Mouse (Mus musculus) hindbrain, embryonic 12.5 days (tissue): ENCODE measurements around the gene Rnft2. TPM values are rescaled to one million over a fixed set of nuclear protein-coding genes. Genes with fewer than 3 reads are reported as not detected.
A peak's percentile ranks its signal among the peaks of the same experiment; 100 is the strongest.

Experiments used
- ATAC-seq: fragments of 200-750 bp; cut with Nextera tagmentation; 2 replicates; pipeline ENCODE4 v1.8.0; 2017; ENCODE audit warnings: moderate TSS enrichment; ENCODE audit not compliant: low FRiP score
- H3K27ac ChIP-seq: fragments of 300-500 bp; sonication (generic); 2 replicates; pipeline ENCODE4 v1.5.1; 2016; ENCODE audit warnings: mild to moderate bottlenecking
- H3K27me3 ChIP-seq: fragments of 300-500 bp; sonication (generic); 2 replicates; pipeline ENCODE4 v1.6.1; 2016; ENCODE audit warnings: mild to moderate bottlenecking
- H3K36me3 ChIP-seq: fragments of 300-500 bp; sonication (generic); 2 replicates; pipeline ENCODE4 v1.6.1; 2016; ENCODE audit warnings: mild to moderate bottlenecking
- H3K4me1 ChIP-seq: fragments of 300-500 bp; sonication (generic); 2 replicates; pipeline ENCODE4 v1.6.1; 2016
- H3K4me2 ChIP-seq: fragments of 300-500 bp; sonication (generic); replicated peaks from 2 replicates; pipeline ENCODE4 v1.6.1; 2016; ENCODE audit warnings: mild to moderate bottlenecking
- H3K4me3 ChIP-seq: fragments of 300-500 bp; sonication (generic); 2 replicates; pipeline ENCODE4 v1.5.1; 2016; ENCODE audit warnings: mild to moderate bottlenecking
- H3K9ac ChIP-seq: fragments of 300-500 bp; sonication (generic); 2 replicates; pipeline ENCODE4 v1.6.1; 2016; ENCODE audit warnings: mild to moderate bottlenecking, moderate library complexity
- H3K9me3 ChIP-seq: fragments of 300-500 bp; sonication (generic); replicated peaks from 2 replicates; pipeline ENCODE4 v1.6.1; 2016; ENCODE audit warnings: mild to moderate bottlenecking
- WGBS: fragments of 180-500 bp; shearing (Covaris S2); methylation state at CpG from one replicate; pipeline ENCODE4 v1.1.7; 2016; 5-methylcytosine and 5-hydroxymethylcytosine counted together
- polyA plus RNA-seq: library from polyadenylated mRNA; unstranded; fragments of >200 nt; fragmentation: Nextera tagmentation; extraction: Ambion mirVana; gene quantifications from 2 replicates; pipeline ENCODE4 v1.2.1, GENCODE M21; 2016

Gene Rnft2
- polyA plus RNA-seq, 1 experiment from 2014 or later: 11.0 TPM

GRCm38 (mm10) chr5:118169222-118170221, 75.4 kb downstream of the Rnft2 start:
- Histone ChIP-seq H3K27me3 (peaks cover 86% of the 10 kb centered on the region), H3K4me2 (peak overlapping the region; percentile 93), H3K9me3 (no peaks in the 10 kb centered on the region), H3K36me3 (no peaks in the 10 kb centered on the region), H3K4me1 (peaks cover 38% of the 10 kb centered on the region), H3K27ac (no peak overlapping the region), H3K4me3 (peak overlapping the region; percentile 47), H3K9ac (peak overlapping the region; percentile 63)
- under 1% methylated on average over 111 of the region's 117 CpGs for WGBS
- ATAC-seq: no peak

GRCm38 (mm10) chr5:118167561-118167995, 77.3 kb downstream of the Rnft2 start:
- Histone ChIP-seq H3K4me1 (peaks cover 26% of the 10 kb centered on the region), H3K9me3 (no peaks in the 10 kb centered on the region), H3K36me3 (no peaks in the 10 kb centered on the region), H3K4me3 (no peak overlapping the region), H3K27me3 (peaks cover 72% of the 10 kb centered on the region), H3K9ac (no peak overlapping the region), H3K4me2 (no peak overlapping the region), H3K27ac (no peak overlapping the region)
- 66% methylated on average over 8 of the region's 8 CpGs for WGBS
- no peak for ATAC-seq

GRCm38 (mm10) chr5:118165462-118165861, 79.5 kb downstream of the Rnft2 start:
- no peak overlapping the region for H3K4me2 ChIP-seq
- no peaks in the 10 kb centered on the region for H3K9me3 ChIP-seq
- H3K4me1 ChIP-seq: peaks cover 12% of the 10 kb centered on the region
- no peak overlapping the region for H3K9ac ChIP-seq
- H3K27ac ChIP-seq: no peak overlapping the region
- no peak overlapping the region for H3K4me3 ChIP-seq
- ATAC-seq: no peak
- no peaks in the 10 kb centered on the region for H3K36me3 ChIP-seq
- peaks cover 71% of the 10 kb centered on the region for H3K27me3 ChIP-seq

- Histone ChIP-seq H3K9ac (no peak within 1 kb of the TSS), H3K4me2 (no peak within 1 kb of the TSS), H3K27me3 (peaks cover 72% of the 10 kb centered on the region), H3K36me3 (no peaks in the 10 kb centered on the region), H3K4me3 (no peak within 1 kb of the TSS), H3K9me3 (no peaks in the 10 kb centered on the region), H3K27ac (no peak within 1 kb of the TSS), H3K4me1 (peaks cover 8% of the 10 kb centered on the region)
- ATAC-seq: no peak
- WGBS: 71% methylated on average over 12 of the region's 12 CpGs
Measured at GRCm38 (mm10) chr5:118164581-118164980, 80.3 kb downstream of the Rnft2 start, which contains the start of gene Hrk. TSS of gene Hrk (plus strand) at chr5:118164648.

- no peak overlapping the region for H3K27ac ChIP-seq
- no peak for ATAC-seq
- no peak overlapping the region for H3K4me2 ChIP-seq
- no peaks in the 10 kb centered on the region for H3K9me3 ChIP-seq
- no peaks in the 10 kb centered on the region for H3K4me1 ChIP-seq
- WGBS: 45% methylated on average over 4 of the region's 4 CpGs
- no peak overlapping the region for H3K9ac ChIP-seq
- no peak overlapping the region for H3K4me3 ChIP-seq
- no peaks in the 10 kb centered on the region for H3K36me3 ChIP-seq
- peaks cover 36% of the 10 kb centered on the region for H3K27me3 ChIP-seq
Measured at GRCm38 (mm10) chr5:118160691-118161090, 84.2 kb downstream of the Rnft2 start.

- no peak overlapping the region for H3K9ac ChIP-seq
- ATAC-seq: no peak
- H3K4me1 ChIP-seq: peaks cover 19% of the 10 kb centered on the region
- H3K9me3 ChIP-seq: no peaks in the 10 kb centered on the region
- no peaks in the 10 kb centered on the region for H3K36me3 ChIP-seq
- no peak overlapping the region for H3K4me3 ChIP-seq
- peaks cover 23% of the 10 kb centered on the region for H3K27me3 ChIP-seq
- no peak overlapping the region for H3K4me2 ChIP-seq
- 61% methylated on average over 4 of the region's 4 CpGs for WGBS
- H3K27ac ChIP-seq: no peak overlapping the region
Measured at GRCm38 (mm10) chr5:118156976-118157375, 87.9 kb downstream of the Rnft2 start.

- no peaks in the 10 kb centered on the region for H3K9me3 ChIP-seq
- peaks cover 8% of the 10 kb centered on the region; the same call in 1 of the 2 replicates for H3K27me3 ChIP-seq
- WGBS: 20% methylated on average over 9 of the region's 9 CpGs
- ATAC-seq: no peak; the same call in 1 of the 2 replicates
- H3K9ac ChIP-seq: peak overlapping the region; percentile 92
- H3K36me3 ChIP-seq: no peaks in the 10 kb centered on the region
- H3K4me2 ChIP-seq: peak overlapping the region; percentile 84
- H3K27ac ChIP-seq: peak overlapping the region; percentile 80
- H3K4me3 ChIP-seq: peak overlapping the region; percentile 84
- peaks cover 19% of the 10 kb centered on the region for H3K4me1 ChIP-seq
Measured at GRCm38 (mm10) chr5:118155565-118155947, 89.4 kb downstream of the Rnft2 start.

GRCm38 (mm10) chr5:118154839-118155564, 89.9 kb downstream of the Rnft2 start, which contains the start of gene Fbxw8:
TSS of gene Fbxw8 (minus strand) at chr5:118155464.
- H3K4me2 ChIP-seq: peak within 1 kb of the TSS; percentile 84
- peak within 1 kb of the TSS; percentile 84 for H3K4me3 ChIP-seq
- peak within 1 kb of the TSS; percentile 80 for H3K27ac ChIP-seq
- under 1% methylated on average over 65 of the region's 67 CpGs for WGBS
- H3K36me3 ChIP-seq: no peaks in the 10 kb centered on the region
- peak within 1 kb of the TSS; percentile 92 for H3K9ac ChIP-seq
- peaks cover 19% of the 10 kb centered on the region for H3K4me1 ChIP-seq
- no peaks in the 10 kb centered on the region for H3K9me3 ChIP-seq
- ATAC-seq: peak; percentile 88
- peaks cover 4% of the 10 kb centered on the region; the same call in 1 of the 2 replicates for H3K27me3 ChIP-seq

- H3K27me3 ChIP-seq: no peaks in the 10 kb centered on the region
- peaks cover 3% of the 10 kb centered on the region; the same call in 1 of the 2 replicates for H3K36me3 ChIP-seq
- no peak overlapping the region for H3K27ac ChIP-seq
- ATAC-seq: no peak
- peaks cover 40% of the 10 kb centered on the region for H3K4me1 ChIP-seq
- no peak overlapping the region for H3K4me3 ChIP-seq
- no peaks in the 10 kb centered on the region for H3K9me3 ChIP-seq
- WGBS: 80% methylated on average over 3 of the region's 3 CpGs
- H3K4me2 ChIP-seq: no peak overlapping the region
- H3K9ac ChIP-seq: no peak overlapping the region
Measured at GRCm38 (mm10) chr5:118149711-118150110, 95.2 kb downstream of the Rnft2 start.

- Histone ChIP-seq H3K9me3 (no peaks in the 10 kb centered on the region), H3K27ac (peak overlapping the region; percentile 41; the same call in 1 of the 2 replicates), H3K36me3 (peaks cover 9% of the 10 kb centered on the region; the same call in 1 of the 2 replicates), H3K4me2 (no peak overlapping the region), H3K9ac (no peak overlapping the region), H3K4me1 (peaks cover 27% of the 10 kb centered on the region), H3K4me3 (no peak overlapping the region), H3K27me3 (no peaks in the 10 kb centered on the region)
- 86% methylated on average over 10 of the region's 10 CpGs for WGBS
- ATAC-seq: no peak
Measured at GRCm38 (mm10) chr5:118147264-118147663, 97.7 kb downstream of the Rnft2 start.

GRCm38 (mm10) chr5:118145999-118146679, 98.8 kb downstream of the Rnft2 start:
- no peak overlapping the region for H3K4me2 ChIP-seq
- H3K9me3 ChIP-seq: no peaks in the 10 kb centered on the region
- no peak overlapping the region for H3K4me3 ChIP-seq
- peaks cover 27% of the 10 kb centered on the region for H3K4me1 ChIP-seq
- 79% methylated on average over 15 of the region's 15 CpGs for WGBS
- no peak for ATAC-seq
- no peak overlapping the region for H3K9ac ChIP-seq
- H3K36me3 ChIP-seq: peaks cover 16% of the 10 kb centered on the region
- peak overlapping the region; percentile 60; the same call in 1 of the 2 replicates for H3K27ac ChIP-seq
- H3K27me3 ChIP-seq: no peaks in the 10 kb centered on the region
